Mouse (Mus musculus) natural killer cell, adult 2 months (primary cell): Measurements from ENCODE around the gene Tubgcp5.
"Not testable (repeated sequence)": the region's sequence is repeated elsewhere in the genome, so short reads cannot be mapped to it uniquely, and the experiment has no call there.

ENCODE experiments used
- DNase-seq, 2 experiments: peaks; one replicate each; pipeline ENCODE4 v3.0.0; 2022; ENCODE audit warnings: low spot score in 2 of 2

Gene Tubgcp5

GRCm38 (mm10) chr7:55793952-55794603 lies at the start of gene Tubgcp5:
TSS of gene Tubgcp5 (plus strand) at chr7:55794154.
- peak; percentile 93 to 94 for DNase-seq

- no peak for DNase-seq
Observed at GRCm38 (mm10) chr7:55744566-55745220, 49.3 kb upstream of the Tubgcp5 start.

GRCm38 (mm10) chr7:55750841-55751240 lies 43.1 kb upstream of the Tubgcp5 start:
- DNase-seq = no peak

- DNase-seq = no peak
Observed at GRCm38 (mm10) chr7:55759346-55759745, 34.6 kb upstream of the Tubgcp5 start.

- DNase-seq = no peak
Observed at GRCm38 (mm10) chr7:55767926-55768325, 26.0 kb upstream of the Tubgcp5 start, which contains the start of gene Siglech. TSS of gene Siglech (plus strand) at chr7:55768178.

- no peak for DNase-seq
Observed at GRCm38 (mm10) chr7:55780011-55780410, 13.9 kb upstream of the Tubgcp5 start.

- no peak for DNase-seq
Observed at GRCm38 (mm10) chr7:55782493-55782892, 11.5 kb upstream of the Tubgcp5 start.

- peak in 1 of 2 experiments; percentile 71 for DNase-seq
Observed at GRCm38 (mm10) chr7:55784580-55784979, 9.4 kb upstream of the Tubgcp5 start.

- not testable (repeated sequence) for DNase-seq
Observed at GRCm38 (mm10) chr7:55790586-55790985, 3.4 kb upstream of the Tubgcp5 start.

- no peak for DNase-seq
Observed at GRCm38 (mm10) chr7:55792280-55792679, 1.7 kb upstream of the Tubgcp5 start.

GRCm38 (mm10) chr7:55793236-55793951 lies 560 bp upstream of the Tubgcp5 start:
- DNase-seq = no peak

GRCm38 (mm10) chr7:55799981-55800380 lies 6.0 kb downstream of the Tubgcp5 start:
- DNase-seq = no peak

GRCm38 (mm10) chr7:55809967-55810366 lies 16.0 kb downstream of the Tubgcp5 start:
- DNase-seq = no peak

GRCm38 (mm10) chr7:55824468-55824867 lies 30.5 kb downstream of the Tubgcp5 start:
- DNase-seq = no peak

GRCm38 (mm10) chr7:55827551-55827950 lies 33.6 kb downstream of the Tubgcp5 start:
- no peak for DNase-seq

GRCm38 (mm10) chr7:55836877-55837276 lies 42.9 kb downstream of the Tubgcp5 start:
- DNase-seq = no peak

GRCm38 (mm10) chr7:55841445-55841844 lies 47.5 kb downstream of the Tubgcp5 start, which contains the start of gene Cyfip1:
TSS of gene Cyfip1 (plus strand) at chr7:55841745.
- no peak for DNase-seq

GRCm38 (mm10) chr7:55841977-55842503 lies 48.1 kb downstream of the Tubgcp5 start:
- DNase-seq = peak; percentile 4 to 16

GRCm38 (mm10) chr7:55842504-55843152 lies 48.7 kb downstream of the Tubgcp5 start:
- DNase-seq = no peak

GRCm38 (mm10) chr7:55846606-55847312 lies 52.8 kb downstream of the Tubgcp5 start:
- no peak for DNase-seq

- no peak for DNase-seq
Observed at GRCm38 (mm10) chr7:55849948-55850571, 56.1 kb downstream of the Tubgcp5 start.
